Mouse (Mus musculus) forebrain, embryonic 12.5 days (tissue): Measurements from ENCODE around the gene Lrp4. TPM values are rescaled to one million over a fixed set of nuclear protein-coding genes. Genes with fewer than 3 reads are reported as not detected.

Source experiments
- ATAC-seq: fragments of 200-750 bp; cut with Nextera tagmentation; 2 replicates; pipeline ENCODE4 v1.8.0; 2017; ENCODE audit warnings: moderate TSS enrichment; ENCODE audit not compliant: low FRiP score
- H3K27ac ChIP-seq: fragments of 300-500 bp; sonication (generic); 2 replicates; pipeline ENCODE4 v1.5.1; 2016; ENCODE audit warnings: mild to moderate bottlenecking
- H3K27me3 ChIP-seq: fragments of 300-500 bp; sonication (generic); 2 replicates; pipeline ENCODE4 v1.6.1; 2016; ENCODE audit warnings: mild to moderate bottlenecking
- H3K36me3 ChIP-seq: fragments of 300-500 bp; sonication (generic); replicated peaks from 2 replicates; pipeline ENCODE4 v1.6.1; 2016; ENCODE audit warnings: mild to moderate bottlenecking
- H3K4me1 ChIP-seq: fragments of 300-500 bp; sonication (generic); 2 replicates; pipeline ENCODE4 v1.6.1; 2016
- H3K4me2 ChIP-seq: fragments of 300-500 bp; sonication (generic); 2 replicates; pipeline ENCODE4 v1.6.1; 2016; ENCODE audit warnings: mild to moderate bottlenecking, moderate library complexity
- H3K4me3 ChIP-seq: fragments of 300-500 bp; sonication (generic); replicated peaks from 2 replicates; pipeline ENCODE4 v1.5.1; 2016; ENCODE audit warnings: mild to moderate bottlenecking
- H3K9ac ChIP-seq: fragments of 300-500 bp; sonication (generic); 2 replicates; pipeline ENCODE4 v1.6.1; 2016; ENCODE audit warnings: mild to moderate bottlenecking
- H3K9me3 ChIP-seq: fragments of 300-500 bp; sonication (generic); 2 replicates; pipeline ENCODE4 v1.6.1; 2016
- WGBS: fragments of 180-500 bp; shearing (Covaris S2); methylation state at CpG from one replicate; pipeline ENCODE4 v1.1.7; 2016; 5-methylcytosine and 5-hydroxymethylcytosine counted together
- polyA plus RNA-seq: library from polyadenylated mRNA; unstranded; fragments of >200 nt; fragmentation: Nextera tagmentation; extraction: Ambion mirVana; gene quantifications from 2 replicates; pipeline ENCODE4 v1.2.1, GENCODE M21; 2016

The Lrp4 gene
- polyA plus RNA-seq, 1 experiment from 2014 or later = 9.1 TPM

- Histone ChIP-seq H3K9ac (no peak overlapping the region), H3K36me3 (no peaks in the 10 kb centered on the region; the same call in 1 of the 2 replicates), H3K4me3 (no peak overlapping the region), H3K4me1 (peaks cover 30% of the 10 kb centered on the region), H3K27me3 (peaks cover 11% of the 10 kb centered on the region; the same call in 1 of the 2 replicates), H3K4me2 (no peak overlapping the region), H3K27ac (no peak overlapping the region), H3K9me3 (no peaks in the 10 kb centered on the region)
- 4% methylated on average over 4 of the region's 4 CpGs for WGBS
- no peak for ATAC-seq
These were observed 1.5 kb upstream of the Lrp4 start for GRCm38 (mm10) chr2:91455826-91456225.

- no peaks in the 10 kb centered on the region for H3K9me3 ChIP-seq
- WGBS = 43% methylated on average over 9 of the region's 9 CpGs
- peak overlapping the region; percentile 87 for H3K4me2 ChIP-seq
- peaks cover 37% of the 10 kb centered on the region for H3K4me1 ChIP-seq
- peak overlapping the region; percentile 87 for H3K9ac ChIP-seq
- peak overlapping the region; percentile 90 for H3K27ac ChIP-seq
- H3K36me3 ChIP-seq = no peaks in the 10 kb centered on the region; the same call in 1 of the 2 replicates
- ATAC-seq = peak; percentile 1; the same call in 1 of the 2 replicates
- peaks cover 16% of the 10 kb centered on the region for H3K27me3 ChIP-seq
- H3K4me3 ChIP-seq = peak overlapping the region; percentile 78
These were observed 715 bp upstream of the Lrp4 start for GRCm38 (mm10) chr2:91456491-91457100.

GRCm38 (mm10) chr2:91457656-91458251, 443 bp downstream of the Lrp4 start:
- under 1% methylated on average over 34 of the region's 45 CpGs for WGBS
- Histone ChIP-seq H3K4me1 (peaks cover 49% of the 10 kb centered on the region), H3K9ac (peak overlapping the region; percentile 87)

GRCm38 (mm10) chr2:91458252-91458672, 951 bp downstream of the Lrp4 start:
- no peaks in the 10 kb centered on the region; the same call in 1 of the 2 replicates for H3K36me3 ChIP-seq
- peak overlapping the region; percentile 87 for H3K4me2 ChIP-seq
- peak overlapping the region; percentile 78 for H3K4me3 ChIP-seq
- H3K9ac ChIP-seq = peak overlapping the region; percentile 87
- peak; percentile 45 for ATAC-seq
- peak overlapping the region; percentile 90 for H3K27ac ChIP-seq
- 1% methylated on average over 21 of the region's 21 CpGs for WGBS
- H3K9me3 ChIP-seq = no peaks in the 10 kb centered on the region
- peaks cover 17% of the 10 kb centered on the region for H3K27me3 ChIP-seq
- H3K4me1 ChIP-seq = peaks cover 53% of the 10 kb centered on the region

More at GRCm38 (mm10) chr2:91457656-91458251, 443 bp downstream of the Lrp4 start:
- Histone ChIP-seq H3K4me2 (peak overlapping the region; percentile 87), H3K9me3 (no peaks in the 10 kb centered on the region), H3K27ac (peak overlapping the region; percentile 90), H3K36me3 (no peaks in the 10 kb centered on the region; the same call in 1 of the 2 replicates), H3K4me3 (peak overlapping the region; percentile 78), H3K27me3 (peaks cover 17% of the 10 kb centered on the region)
- ATAC-seq = peak; percentile 71

GRCm38 (mm10) chr2:91458673-91459391, 1.5 kb downstream of the Lrp4 start:
- peak overlapping the region; percentile 90 for H3K27ac ChIP-seq
- peak overlapping the region; percentile 87 for H3K4me2 ChIP-seq
- no peak for ATAC-seq
- no peaks in the 10 kb centered on the region; the same call in 1 of the 2 replicates for H3K36me3 ChIP-seq
- H3K27me3 ChIP-seq = peaks cover 17% of the 10 kb centered on the region
- peak overlapping the region; percentile 87 for H3K9ac ChIP-seq
- H3K4me3 ChIP-seq = peak overlapping the region; percentile 78
- H3K9me3 ChIP-seq = no peaks in the 10 kb centered on the region
- WGBS = under 1% methylated on average over 32 of the region's 32 CpGs
- H3K4me1 ChIP-seq = peaks cover 53% of the 10 kb centered on the region

- Histone ChIP-seq H3K4me2 (no peak overlapping the region; the same call in 1 of the 2 replicates), H3K9ac (no peak overlapping the region), H3K27ac (no peak overlapping the region), H3K27me3 (peaks cover 9% of the 10 kb centered on the region), H3K36me3 (no peaks in the 10 kb centered on the region; the same call in 1 of the 2 replicates), H3K9me3 (no peaks in the 10 kb centered on the region), H3K4me1 (peaks cover 53% of the 10 kb centered on the region), H3K4me3 (no peak overlapping the region)
- WGBS = 94% methylated on average over 6 of the region's 6 CpGs
- ATAC-seq = no peak
These were observed 2.8 kb downstream of the Lrp4 start for GRCm38 (mm10) chr2:91460076-91460475.

- WGBS = 70% methylated on average over 7 of the region's 7 CpGs
- Histone ChIP-seq H3K4me2 (0 out of 2 replicates have a peak overlapping the region, but pooled peaks have one; percentile 3), H3K4me3 (no peak overlapping the region), H3K9me3 (no peaks in the 10 kb centered on the region), H3K27me3 (peaks cover 9% of the 10 kb centered on the region; the same call in 1 of the 2 replicates), H3K36me3 (no peaks in the 10 kb centered on the region; the same call in 1 of the 2 replicates), H3K9ac (no peak overlapping the region), H3K27ac (no peak overlapping the region), H3K4me1 (peaks cover 53% of the 10 kb centered on the region)
- ATAC-seq = no peak
These were observed 3.5 kb downstream of the Lrp4 start for GRCm38 (mm10) chr2:91460771-91461170.

GRCm38 (mm10) chr2:91461341-91461740, 4.0 kb downstream of the Lrp4 start:
- Histone ChIP-seq H3K36me3 (no peaks in the 10 kb centered on the region; the same call in 1 of the 2 replicates), H3K4me2 (peak overlapping the region; percentile 47), H3K4me3 (peak overlapping the region; percentile 2; the same call in 1 of the 2 replicates), H3K9me3 (no peaks in the 10 kb centered on the region), H3K9ac (0 out of 2 replicates have a peak overlapping the region, but pooled peaks have one; percentile 46), H3K27me3 (peaks cover 9% of the 10 kb centered on the region; the same call in 1 of the 2 replicates), H3K4me1 (peaks cover 52% of the 10 kb centered on the region), H3K27ac (no peak overlapping the region)
- ATAC-seq = no peak
- WGBS = 70% methylated on average over 3 of the region's 3 CpGs

GRCm38 (mm10) chr2:91462196-91462595, 4.9 kb downstream of the Lrp4 start:
- Histone ChIP-seq H3K9me3 (no peaks in the 10 kb centered on the region), H3K36me3 (no peaks in the 10 kb centered on the region; the same call in 1 of the 2 replicates), H3K4me3 (no peak overlapping the region), H3K27me3 (peaks cover 9% of the 10 kb centered on the region; the same call in 1 of the 2 replicates), H3K4me2 (peak overlapping the region; percentile 47), H3K4me1 (peaks cover 45% of the 10 kb centered on the region), H3K9ac (peak overlapping the region; percentile 46; the same call in 1 of the 2 replicates), H3K27ac (peak overlapping the region; percentile 77; the same call in 1 of the 2 replicates)
- ATAC-seq = no peak
- 5% methylated on average over 2 of the region's 2 CpGs for WGBS

GRCm38 (mm10) chr2:91462681-91463080, 5.4 kb downstream of the Lrp4 start:
- H3K4me3 ChIP-seq = 0 out of 2 replicates have a peak overlapping the region, but pooled peaks have one; percentile 10
- peak overlapping the region; percentile 77; the same call in 1 of the 2 replicates for H3K27ac ChIP-seq
- H3K4me2 ChIP-seq = peak overlapping the region; percentile 47
- peaks cover 9% of the 10 kb centered on the region; the same call in 1 of the 2 replicates for H3K27me3 ChIP-seq
- H3K9me3 ChIP-seq = no peaks in the 10 kb centered on the region
- H3K36me3 ChIP-seq = no peaks in the 10 kb centered on the region; the same call in 1 of the 2 replicates
- whole genome bisulfite sequencing = 3% methylated on average over 12 of the region's 12 CpGs
- peak overlapping the region; percentile 46; the same call in 1 of the 2 replicates for H3K9ac ChIP-seq
- peak; percentile 27; the same call in 1 of the 2 replicates for ATAC-seq
- H3K4me1 ChIP-seq = peaks cover 47% of the 10 kb centered on the region

- 85% methylated on average over 3 of the region's 3 CpGs for WGBS
- no peak overlapping the region for H3K4me3 ChIP-seq
- H3K4me2 ChIP-seq = no peak overlapping the region
- peaks cover 6% of the 10 kb centered on the region; the same call in 1 of the 2 replicates for H3K27me3 ChIP-seq
- no peak overlapping the region for H3K27ac ChIP-seq
- H3K4me1 ChIP-seq = peaks cover 50% of the 10 kb centered on the region
- no peaks in the 10 kb centered on the region for H3K9me3 ChIP-seq
- no peak overlapping the region for H3K9ac ChIP-seq
- no peak for ATAC-seq
- H3K36me3 ChIP-seq = peaks cover 3% of the 10 kb centered on the region
These were observed 8.6 kb downstream of the Lrp4 start for GRCm38 (mm10) chr2:91465934-91466333.
